Mouse (Mus musculus) gastrocnemius, postnatal 36 days (tissue): Measurements from ENCODE around the gene Slc25a23. TPM values are rescaled to one million over a fixed set of nuclear protein-coding genes. Genes with fewer than 3 reads are reported as not detected.

Experiments
- DNase-seq, 2 experiments: peaks; one replicate each; pipeline ENCODE4 v3.0.0; 2022
- intact Hi-C: fragments of 180-260 bp; cut with DNase I; formaldehyde crosslinking; loops from one replicate; pipeline ENCODE4 v1.15.1; 2025
- long read RNA-seq, 2 experiments: library from polyadenylated mRNA; stranded (forward); transcript quantifications; one replicate each; pipeline ENCODE4 v2.0.0; 2021
- total RNA-seq, 2 experiments: library from RNA; stranded (reverse); gene quantifications; 2 replicates each; pipeline ENCODE4 v1.2.3; 2021

Slc25a23 gene
- 10 to 100 TPM; 34.1 to 48.5 TPM for total RNA-seq
- long read RNA-seq, experiment 1, partial matches to known transcripts, result 15 of 25 reads
- long read RNA-seq, experiment 1, other reads (novel, unspliced or antisense), result 8 of 25 reads
- long read RNA-seq, experiment 2, partial matches to known transcripts, result 27 of 40 reads
- long read RNA-seq, experiment 2, other reads (novel, unspliced or antisense), result 12 of 40 reads

GRCm38 (mm10) chr17:57059486-57059977, at the start of gene Slc25a23:
TSS of gene Slc25a23 (minus strand) at chr17:57059863.
- intact Hi-C loops, result loop anchor here (5.0 kb wide), 1 partner anchor 232 kb away; no protein-coding TSS in a partner anchor
- DNase-seq, result peak; percentile 45 to 48

GRCm38 (mm10) chr17:57108666-57109171, 49.1 kb upstream of the Slc25a23 start:
- no peak for DNase-seq
- intact Hi-C loops, result no loop called here

DNA sequence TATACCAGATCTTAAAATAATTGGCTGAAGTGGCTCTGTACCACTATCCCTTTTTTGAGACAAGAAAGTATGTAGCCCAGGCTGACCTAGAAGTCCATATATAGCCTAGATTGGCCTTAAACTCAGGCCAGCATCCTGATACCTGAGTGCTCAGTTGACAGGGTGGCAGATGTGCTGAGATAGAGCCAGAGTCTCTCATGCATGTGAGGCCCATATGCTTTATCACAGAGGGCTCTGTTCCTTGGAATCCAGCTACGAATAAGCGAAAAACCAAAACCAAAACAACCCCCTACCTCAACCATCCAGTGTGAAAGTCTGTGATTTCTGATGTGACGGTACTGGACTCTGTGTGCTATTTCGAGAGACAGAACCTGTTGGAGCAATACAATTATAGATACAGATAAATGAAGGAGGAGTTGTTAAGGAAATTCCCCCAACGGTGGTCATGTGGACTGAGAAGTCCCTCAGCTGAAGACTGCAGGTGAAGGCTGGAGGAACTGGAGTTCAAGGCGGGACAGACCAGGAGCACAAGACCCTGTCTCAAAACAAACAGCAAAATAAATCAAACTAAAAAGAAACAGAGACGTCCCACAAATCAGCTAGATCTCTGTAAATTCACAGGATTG, 48.5 kb upstream of the Slc25a23 start:
- no peak for DNase-seq
- intact Hi-C loops, result no loop called here

DNA sequence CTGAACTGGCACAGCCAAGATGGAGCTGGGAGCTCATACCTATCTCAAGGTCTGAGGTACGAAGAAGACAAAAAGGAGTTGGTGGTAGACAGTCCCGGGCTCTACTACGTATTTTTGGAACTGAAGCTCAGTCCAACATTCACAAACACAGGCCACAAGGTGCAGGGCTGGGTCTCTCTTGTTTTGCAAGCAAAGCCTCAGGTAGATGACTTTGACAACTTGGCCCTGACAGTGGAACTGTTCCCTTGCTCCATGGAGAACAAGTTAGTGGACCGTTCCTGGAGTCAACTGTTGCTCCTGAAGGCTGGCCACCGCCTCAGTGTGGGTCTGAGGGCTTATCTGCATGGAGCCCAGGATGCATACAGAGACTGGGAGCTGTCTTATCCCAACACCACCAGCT, 47.4 kb upstream of the Slc25a23 start:
- DNase-seq, result no peak
- intact Hi-C loops, result no loop called here

GRCm38 (mm10) chr17:57106035-57106368, 46.3 kb upstream of the Slc25a23 start:
- intact Hi-C loops, result no loop called here
- no peak for DNase-seq

DNA sequence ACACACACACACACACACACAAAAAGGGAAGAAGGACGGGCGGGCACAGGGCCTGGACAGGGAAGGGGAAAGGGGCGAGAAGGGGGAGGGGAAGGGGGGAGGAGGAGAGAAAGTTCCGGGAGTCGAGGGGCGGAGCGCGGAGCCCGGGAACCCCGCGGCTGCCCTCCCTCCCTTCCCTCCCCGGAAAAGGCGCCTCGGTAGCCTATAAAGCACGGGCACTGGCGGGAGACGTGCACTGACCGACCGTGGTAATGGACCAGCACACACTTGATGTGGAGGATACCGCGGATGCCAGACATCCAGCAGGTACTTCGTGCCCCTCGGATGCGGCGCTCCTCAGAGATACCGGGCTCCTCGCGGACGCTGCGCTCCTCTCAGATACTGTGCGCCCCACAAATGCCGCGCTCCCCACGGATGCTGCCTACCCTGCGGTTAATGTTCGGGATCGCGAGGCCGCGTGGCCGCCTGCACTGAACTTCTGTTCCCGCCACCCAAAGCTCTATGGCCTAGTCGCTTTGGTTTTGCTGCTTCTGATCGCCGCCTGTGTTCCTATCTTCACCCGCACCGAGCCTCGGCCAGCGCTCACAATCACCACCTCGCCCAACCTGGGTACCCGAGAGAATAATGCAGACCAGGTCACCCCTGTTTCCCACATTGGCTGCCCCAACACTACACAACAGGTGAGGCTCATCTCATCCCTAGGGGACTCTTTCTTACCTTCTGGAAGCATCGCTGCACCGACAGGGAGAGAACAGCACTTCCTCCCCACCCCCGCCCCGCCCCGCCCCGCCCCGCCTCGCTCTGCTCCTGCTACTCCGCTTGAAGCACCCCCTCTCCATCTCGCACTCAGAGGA, 45.7 kb upstream of the Slc25a23 start, which contains the start of gene Tnfsf9:
Gene Tnfsf9 (plus strand): TSS at position 145 of the 854 bp plus-strand sequence.
- DNase-seq, result peak in 1 of 2 experiments; percentile 33
- intact Hi-C loops, result no loop called here

DNA sequence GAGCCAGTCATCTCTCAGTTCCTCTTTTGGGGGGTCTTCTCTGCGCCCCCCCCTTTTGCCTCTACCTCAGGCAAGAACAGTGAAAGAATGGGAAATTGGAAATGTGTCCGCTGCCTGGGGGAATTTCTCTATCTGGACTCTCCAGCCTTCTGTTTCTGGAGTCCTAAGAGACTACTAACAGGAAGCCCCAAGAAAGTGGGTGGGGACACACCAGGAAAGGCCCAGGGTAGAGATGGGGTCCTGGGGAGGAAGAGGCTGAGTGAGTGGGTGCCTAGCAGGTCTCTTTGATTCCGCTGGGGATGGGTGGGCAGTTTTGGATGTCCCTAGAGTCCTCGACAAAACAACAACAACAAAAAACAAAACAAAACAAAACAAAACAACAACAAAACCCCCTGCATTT, 44.8 kb upstream of the Slc25a23 start:
- intact Hi-C loops, result no loop called here
- no peak for DNase-seq

DNA sequence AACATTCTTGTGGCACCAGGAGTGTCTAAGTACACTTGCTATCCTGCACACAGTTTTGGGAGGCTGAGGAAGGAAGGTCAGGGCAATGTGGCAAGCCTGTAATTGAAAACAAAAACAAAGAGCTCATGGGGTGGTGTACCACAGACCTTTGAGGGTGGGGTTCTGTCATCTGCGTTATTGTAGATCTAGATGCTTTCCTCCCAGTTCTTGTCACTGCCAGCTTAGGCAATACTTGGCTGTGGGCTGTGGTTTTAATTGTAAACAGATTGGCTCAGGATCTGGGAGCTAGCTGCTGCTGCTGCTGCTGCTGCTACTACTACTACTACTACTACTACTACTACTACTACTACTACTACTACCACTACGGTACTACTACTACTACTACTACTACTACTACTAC, 42.6 kb upstream of the Slc25a23 start:
- no peak for DNase-seq
- intact Hi-C loops, result no loop called here

- DNase-seq, result no peak
- intact Hi-C loops, result loop anchor here (5.0 kb wide), 2 partner anchors 68 to 238 kb away; no protein-coding TSS in a partner anchor
These were observed 40.1 kb upstream of the Slc25a23 start for GRCm38 (mm10) chr17:57099629-57100325.

DNA sequence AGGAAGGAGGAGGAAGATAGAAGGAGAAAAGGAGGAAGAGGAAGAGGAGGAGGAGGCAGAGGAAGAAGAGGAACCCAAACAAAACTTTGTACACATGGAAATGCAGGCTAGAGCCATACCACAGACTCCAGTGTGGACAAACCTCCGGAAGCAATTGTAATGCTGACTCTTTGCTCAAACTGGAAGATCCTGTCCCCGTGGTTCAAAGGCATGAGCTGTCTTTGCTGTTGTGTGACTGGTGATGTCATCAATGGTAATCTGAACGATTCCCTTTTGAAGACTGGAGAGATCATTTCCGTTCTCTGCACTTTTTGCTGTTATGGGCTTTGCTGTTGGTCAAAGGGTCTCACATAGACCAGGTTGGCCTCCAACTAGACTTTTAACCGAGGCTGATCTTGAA, 38.7 kb upstream of the Slc25a23 start:
- intact Hi-C loops, result loop anchor here (5.0 kb wide), 2 partner anchors 69 to 239 kb away; no protein-coding TSS in a partner anchor
- DNase-seq, result no peak

- DNase-seq, result peak; percentile 76 to 82
- intact Hi-C loops, result loop anchor here (5.0 kb wide), 2 partner anchors 71 to 241 kb away; no protein-coding TSS in a partner anchor
These were observed 36.9 kb upstream of the Slc25a23 start for GRCm38 (mm10) chr17:57096623-57096920.

- intact Hi-C loops, result loop anchor here (5.0 kb wide), 2 partner anchors 71 to 241 kb away; no protein-coding TSS in a partner anchor
- DNase-seq, result peak in 1 of 2 experiments; percentile 35
These were observed 36.4 kb upstream of the Slc25a23 start for GRCm38 (mm10) chr17:57095855-57096622.

DNA sequence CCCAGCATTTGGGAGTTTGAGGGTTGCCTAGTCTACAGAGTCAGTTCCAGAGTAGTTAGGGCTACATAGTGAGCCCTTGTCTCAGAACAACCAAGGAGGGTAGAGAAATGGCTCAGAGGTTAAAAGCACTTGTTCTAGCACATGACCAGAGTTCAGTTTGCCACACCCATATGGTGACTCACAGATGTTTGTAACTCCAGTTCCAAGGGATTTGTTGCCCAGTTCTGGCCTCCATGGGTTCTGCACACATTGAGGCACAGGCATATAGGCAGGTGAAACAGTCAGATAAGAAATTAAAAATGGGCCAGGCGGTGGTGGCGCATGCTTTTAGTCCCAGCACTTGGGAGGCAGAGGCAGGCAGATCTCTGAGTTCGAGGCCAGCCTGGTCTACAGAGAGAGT, 34.6 kb upstream of the Slc25a23 start:
- intact Hi-C loops, result no loop called here
- DNase-seq, result no peak

- intact Hi-C loops, result no loop called here
- peak in 1 of 2 experiments; percentile 23 for DNase-seq
These were observed 27.6 kb upstream of the Slc25a23 start, which contains the start of gene Tubb4a for GRCm38 (mm10) chr17:57087049-57087832. TSS of gene Tubb4a (minus strand) at chr17:57087782.

DNA sequence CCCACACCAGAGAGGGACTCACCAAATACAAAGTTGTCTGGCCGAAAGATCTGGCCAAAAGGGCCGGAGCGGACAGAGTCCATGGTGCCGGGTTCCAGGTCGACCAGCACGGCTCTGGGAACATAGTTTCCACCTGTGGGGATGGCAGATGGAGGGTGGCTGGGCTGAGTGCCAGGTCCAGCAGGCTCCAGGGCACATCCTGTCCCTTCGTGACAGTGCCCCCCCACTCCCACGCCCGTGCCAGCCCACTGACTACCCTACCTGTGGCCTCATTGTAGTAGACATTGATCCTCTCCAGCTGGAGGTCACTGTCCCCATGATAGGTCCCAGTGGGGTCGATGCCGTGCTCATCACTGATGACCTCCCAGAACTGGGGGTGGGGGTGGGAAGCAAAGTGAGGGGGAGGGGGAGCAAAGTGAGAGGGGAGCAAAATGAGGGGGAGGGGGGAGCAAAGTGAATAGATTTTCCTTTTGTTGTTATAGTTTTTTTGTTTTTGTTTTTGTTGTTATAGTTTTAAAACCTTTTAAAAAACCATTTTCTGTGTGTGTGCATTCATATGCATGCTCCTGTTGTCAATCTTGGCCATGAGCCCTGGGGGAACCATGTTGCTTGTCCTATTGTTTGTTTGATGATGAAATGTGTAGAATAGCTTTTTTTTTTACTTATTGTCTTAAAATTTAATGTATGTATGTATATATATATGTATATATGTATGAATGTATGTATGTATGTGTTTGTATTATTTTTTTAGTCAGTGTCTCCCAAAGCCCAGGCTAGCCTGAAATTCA, 26.5 kb upstream of the Slc25a23 start:
- no peak for DNase-seq
- intact Hi-C loops, result no loop called here

DNA sequence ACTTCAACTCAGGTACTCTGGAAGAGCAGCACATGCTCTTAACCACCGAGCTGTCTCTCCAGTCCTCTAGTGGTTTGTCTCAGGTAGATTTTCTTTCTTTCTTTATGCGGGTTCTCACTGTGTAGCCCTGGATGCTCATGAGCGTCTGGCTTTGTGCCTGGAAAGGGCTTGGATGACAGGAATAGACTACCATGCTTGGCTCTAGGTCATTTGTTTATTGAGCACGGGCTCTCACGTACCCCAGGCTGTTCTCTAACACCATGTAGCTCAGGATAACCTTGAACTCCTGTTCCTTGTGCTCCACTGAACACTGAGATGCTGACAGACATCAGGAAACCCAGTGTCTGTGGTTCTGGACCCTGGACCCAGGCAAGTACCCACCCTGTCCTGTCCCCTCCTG, 22.8 kb upstream of the Slc25a23 start:
- intact Hi-C loops, result no loop called here
- DNase-seq, result no peak

DNA sequence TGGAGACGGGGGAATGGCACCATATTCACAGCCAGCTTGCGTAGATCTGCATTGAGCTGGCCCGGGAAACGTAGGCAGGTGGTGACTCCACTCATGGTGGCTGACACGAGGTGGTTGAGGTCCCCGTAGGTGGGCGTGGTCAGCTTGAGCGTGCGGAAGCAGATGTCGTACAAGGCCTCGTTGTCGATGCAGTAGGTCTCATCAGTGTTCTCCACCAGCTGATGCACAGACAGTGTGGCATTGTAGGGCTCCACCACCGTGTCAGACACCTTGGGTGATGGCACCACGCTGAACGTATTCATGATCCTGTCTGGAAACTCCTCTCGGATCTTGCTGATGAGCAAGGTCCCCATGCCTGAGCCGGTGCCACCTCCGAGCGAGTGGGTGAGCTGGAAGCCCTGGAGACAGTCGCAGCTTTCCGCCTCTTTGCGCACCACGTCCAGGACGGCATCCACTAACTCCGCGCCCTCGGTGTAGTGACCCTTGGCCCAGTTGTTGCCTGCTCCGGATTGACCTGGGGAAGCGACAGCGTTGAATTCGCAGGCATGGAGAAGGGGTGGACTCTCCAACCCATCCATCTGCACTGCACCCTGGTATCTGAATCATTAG, 21.7 kb upstream of the Slc25a23 start:
- intact Hi-C loops, result no loop called here
- DNase-seq, result no peak

DNA sequence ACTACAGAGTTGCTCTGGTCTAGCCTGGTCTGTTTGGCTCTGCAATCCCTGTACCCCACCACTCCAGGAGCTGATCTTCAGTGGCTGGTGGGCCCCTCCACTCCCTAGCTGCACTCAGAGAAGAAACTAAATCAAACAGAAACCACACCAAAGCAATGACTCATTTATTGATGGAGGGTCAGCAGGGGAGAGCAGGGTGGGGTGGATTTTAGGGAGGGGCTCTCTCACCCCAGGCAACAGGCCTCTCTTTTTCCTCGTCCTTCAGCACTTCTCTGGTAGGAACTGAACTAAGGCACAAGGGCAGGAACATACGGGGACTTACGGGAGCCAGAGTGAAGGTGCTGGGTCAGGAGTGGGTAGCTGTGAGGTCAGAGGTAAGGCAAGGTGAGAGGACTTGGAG, 20.3 kb upstream of the Slc25a23 start:
- DNase-seq, result no peak
- intact Hi-C loops, result no loop called here
